Mouse (Mus musculus): Measurements from ENCODE around the gene Rgs3.
A peak's percentile ranks its signal among the peaks of the same experiment; 100 is the strongest.
"Not testable (repeated sequence)": the region's sequence is repeated elsewhere in the genome, so short reads cannot be mapped to it uniquely, and the experiment has no call there.

Gene Rgs3

DNA sequence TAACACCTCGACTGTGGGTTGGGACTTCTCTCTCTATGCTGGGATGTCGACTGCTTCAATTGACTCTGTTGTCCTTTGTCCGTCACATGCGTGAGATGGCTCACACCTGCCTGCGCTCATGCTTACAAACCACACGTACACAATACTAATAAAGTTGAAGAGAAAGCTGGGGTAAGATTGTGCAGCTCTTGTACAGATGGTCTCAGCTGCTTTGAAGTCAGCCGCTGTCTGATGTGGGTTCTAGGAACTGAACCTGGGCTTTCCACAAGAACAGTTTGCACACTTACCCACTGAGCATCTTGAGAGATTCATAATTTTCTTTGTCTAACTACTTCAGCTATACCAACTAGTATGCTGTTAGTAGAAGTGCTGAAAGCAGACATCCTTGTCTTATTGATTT is 7.7 kb upstream of the Rgs3 start:
- DNase-seq (ENCODE audit: extremely low spot score) = no peak

DNA sequence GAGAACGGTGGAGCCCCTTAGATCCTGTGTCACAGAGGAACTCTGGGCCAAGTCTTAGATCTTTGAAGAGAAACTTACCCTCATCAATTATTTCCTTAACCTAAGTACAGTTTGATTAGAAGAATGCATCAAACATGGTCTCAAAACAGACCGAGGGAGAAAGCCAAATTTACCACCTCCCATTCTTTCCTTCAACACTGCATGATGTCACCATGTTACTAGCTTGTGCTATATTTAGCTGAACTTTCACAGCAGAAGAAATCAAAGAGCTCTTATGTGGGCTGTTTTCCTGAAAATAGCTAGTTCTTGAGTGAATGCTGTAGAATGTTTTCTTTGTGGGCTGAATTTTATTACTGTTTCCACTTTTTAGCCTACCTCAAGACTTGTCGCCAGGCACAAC is 2.2 kb upstream of the Rgs3 start:
- DNase-seq (ENCODE audit: extremely low spot score) = no peak

DNA sequence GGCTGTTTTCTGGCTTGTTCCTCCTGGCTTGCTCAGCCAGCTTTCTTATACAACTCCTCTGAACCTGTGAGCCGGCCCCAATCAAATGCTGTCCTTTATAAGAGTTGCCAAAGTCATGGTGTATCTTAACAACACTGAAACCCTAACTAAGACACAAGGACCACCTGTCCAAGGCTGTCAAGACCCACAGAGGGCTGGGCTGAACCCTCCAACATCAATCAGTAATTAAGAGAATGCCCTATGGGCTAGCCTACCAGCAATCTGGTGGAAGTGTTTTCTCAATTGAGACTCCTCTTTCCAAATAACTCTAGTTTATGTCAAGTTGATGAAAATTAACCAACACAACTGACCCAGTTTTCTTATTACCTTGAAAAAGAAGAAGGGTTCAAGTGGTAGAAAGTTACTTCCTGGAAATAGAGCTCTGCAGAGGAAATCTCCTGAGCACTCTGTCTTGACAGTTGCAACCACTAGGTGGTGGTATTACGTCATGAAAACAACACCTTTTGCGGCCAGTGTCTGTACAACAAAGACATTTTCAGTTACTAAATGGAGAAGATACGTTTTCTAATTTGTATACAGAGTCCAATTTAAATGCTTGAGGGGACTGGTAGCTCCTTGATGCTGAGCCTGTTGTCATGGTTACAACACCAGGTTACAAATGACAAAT is 1.4 kb downstream of the Rgs3 start:
- DNase-seq (ENCODE audit: extremely low spot score) = peak; percentile 74

DNA sequence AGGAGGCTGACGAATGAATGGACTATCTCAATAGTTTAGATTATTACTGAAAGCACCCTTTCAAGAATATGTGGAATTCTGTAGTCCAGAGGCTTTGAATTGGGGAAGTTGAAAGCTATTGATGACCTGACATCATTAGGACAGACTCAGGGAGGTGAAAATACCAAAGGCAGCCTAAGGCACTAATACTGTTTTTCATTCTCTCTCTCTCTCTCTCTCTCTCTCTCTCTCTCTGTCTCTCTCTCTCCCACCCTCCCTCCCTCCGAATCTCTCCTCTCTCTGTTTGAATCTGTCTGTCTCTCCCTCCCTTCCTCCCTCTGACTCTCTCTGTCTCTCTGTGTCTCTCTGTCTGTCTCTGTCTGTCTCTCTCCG is 2.0 kb downstream of the Rgs3 start:
- DNase-seq (ENCODE audit: extremely low spot score) = no peak

DNA sequence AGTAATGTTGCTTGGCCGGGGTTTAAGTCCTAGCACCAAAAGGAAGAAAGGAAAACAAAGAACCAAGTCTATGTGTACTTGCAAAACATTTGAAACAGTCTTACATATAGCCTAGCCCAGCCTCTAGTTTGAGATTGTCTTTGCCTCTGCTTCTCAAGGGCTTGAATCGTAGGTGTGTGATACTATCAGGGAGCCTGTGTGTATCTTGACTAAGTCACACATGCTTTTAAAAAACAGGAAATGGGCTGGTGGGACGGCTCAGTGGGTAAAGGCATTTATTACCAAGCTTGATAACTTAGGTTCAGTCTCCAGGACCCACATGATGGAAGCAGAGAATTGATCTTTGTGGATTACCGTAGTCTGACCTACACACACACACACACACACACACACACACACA is 2.4 kb downstream of the Rgs3 start:
- DNase-seq (ENCODE audit: extremely low spot score) = no peak

DNA sequence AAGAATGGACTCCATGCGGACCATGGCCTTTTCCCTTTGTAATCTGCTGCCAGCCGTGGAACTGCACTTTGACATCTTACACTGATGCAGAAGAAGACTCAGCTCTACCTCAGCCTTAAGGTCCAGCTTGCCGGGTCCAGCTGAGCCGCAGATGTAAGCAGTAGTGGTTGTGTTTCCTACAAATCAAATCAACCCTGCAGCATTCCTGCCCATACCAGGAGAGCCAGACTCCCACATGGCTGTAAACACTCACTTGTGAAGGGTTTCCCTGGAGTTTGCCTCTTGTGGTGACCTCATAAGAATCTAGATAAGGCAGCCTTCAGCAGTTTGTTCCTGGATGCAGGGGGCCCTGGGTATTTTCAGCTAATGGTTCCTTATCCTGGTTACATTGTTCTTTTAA is 6.9 kb downstream of the Rgs3 start:
- DNase-seq (ENCODE audit: extremely low spot score) = no peak

DNA sequence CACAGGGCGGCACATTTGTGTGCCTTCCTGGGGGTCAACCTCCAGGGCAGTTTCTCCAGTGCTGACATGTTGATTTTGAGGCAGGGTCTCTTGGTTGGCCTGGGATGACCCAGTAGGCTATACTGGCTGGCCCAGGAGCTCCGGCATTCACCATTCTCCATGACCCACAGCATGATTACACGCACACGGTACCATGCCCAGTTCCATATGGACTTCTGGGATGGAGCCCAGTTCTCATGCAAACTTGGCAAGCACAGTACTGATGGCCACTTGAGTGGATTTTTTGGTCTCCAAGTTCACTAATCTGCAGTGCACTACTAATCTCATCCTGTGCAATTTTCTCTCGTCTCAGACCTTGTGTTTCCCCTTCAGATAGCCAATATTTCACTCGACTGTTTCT is 8.0 kb downstream of the Rgs3 start:
- no peak for DNase-seq (ENCODE audit: extremely low spot score)

DNA sequence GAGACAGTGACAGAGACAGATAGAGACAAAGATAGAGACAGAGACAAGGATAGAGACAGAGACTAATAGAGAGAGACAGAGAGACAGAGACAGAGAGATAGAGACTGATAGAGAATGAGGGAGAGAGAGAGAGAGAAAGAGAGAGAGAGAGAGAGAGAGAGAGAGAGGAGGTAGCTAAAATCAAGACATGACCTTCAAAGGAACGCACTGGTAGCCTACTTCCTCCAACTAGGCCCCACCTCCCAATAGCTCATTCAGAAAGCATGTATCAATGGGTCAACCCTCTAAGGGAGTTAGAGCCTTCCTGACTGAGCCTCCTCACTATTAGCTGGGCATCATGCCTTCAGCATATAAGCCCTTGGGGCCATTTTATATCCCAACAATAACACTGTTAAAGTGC is 8.7 kb downstream of the Rgs3 start:
- DNase-seq (ENCODE audit: extremely low spot score) = no peak

DNA sequence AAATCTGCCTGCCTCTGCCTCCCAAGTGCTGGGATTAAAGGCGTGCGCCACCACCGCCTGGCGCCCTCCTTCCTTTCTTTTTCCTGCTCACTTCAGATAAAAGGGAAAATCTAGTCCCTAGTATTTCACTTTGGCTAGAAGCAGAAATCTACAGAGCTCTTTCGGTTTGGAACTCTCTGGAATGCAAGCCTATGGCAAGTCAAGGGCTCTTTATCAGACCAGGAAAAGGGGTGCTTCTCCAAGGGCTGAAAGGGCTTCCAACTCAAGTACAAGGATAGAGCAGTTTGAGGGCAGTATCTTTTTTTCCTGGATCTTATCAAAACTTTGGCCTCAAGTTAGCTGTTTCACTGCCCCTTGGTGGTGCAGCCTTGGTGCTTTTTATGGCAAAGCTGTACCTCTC is 10.0 kb downstream of the Rgs3 start:
- no peak for DNase-seq (ENCODE audit: extremely low spot score)

DNA sequence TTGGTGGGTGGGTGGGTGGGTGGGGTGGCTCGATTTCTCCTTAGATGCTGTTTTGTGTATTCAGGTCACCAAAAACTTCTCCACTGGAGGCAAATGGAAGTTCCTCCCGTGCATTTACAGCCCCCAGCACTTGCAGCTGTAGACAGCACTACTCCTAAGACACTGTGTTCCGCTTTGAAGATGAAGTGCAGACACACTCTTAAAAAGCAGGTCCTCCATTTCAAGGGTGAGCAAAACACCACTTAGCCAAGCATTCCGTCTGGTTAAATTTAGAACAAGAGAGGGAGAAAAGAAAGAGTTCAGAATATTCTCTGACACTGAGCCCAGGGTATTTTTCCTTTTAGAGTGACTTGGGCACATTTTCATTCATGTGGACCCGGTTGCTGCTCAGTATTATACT is 10.4 kb downstream of the Rgs3 start:
- DNase-seq (ENCODE audit: extremely low spot score) = no peak

DNA sequence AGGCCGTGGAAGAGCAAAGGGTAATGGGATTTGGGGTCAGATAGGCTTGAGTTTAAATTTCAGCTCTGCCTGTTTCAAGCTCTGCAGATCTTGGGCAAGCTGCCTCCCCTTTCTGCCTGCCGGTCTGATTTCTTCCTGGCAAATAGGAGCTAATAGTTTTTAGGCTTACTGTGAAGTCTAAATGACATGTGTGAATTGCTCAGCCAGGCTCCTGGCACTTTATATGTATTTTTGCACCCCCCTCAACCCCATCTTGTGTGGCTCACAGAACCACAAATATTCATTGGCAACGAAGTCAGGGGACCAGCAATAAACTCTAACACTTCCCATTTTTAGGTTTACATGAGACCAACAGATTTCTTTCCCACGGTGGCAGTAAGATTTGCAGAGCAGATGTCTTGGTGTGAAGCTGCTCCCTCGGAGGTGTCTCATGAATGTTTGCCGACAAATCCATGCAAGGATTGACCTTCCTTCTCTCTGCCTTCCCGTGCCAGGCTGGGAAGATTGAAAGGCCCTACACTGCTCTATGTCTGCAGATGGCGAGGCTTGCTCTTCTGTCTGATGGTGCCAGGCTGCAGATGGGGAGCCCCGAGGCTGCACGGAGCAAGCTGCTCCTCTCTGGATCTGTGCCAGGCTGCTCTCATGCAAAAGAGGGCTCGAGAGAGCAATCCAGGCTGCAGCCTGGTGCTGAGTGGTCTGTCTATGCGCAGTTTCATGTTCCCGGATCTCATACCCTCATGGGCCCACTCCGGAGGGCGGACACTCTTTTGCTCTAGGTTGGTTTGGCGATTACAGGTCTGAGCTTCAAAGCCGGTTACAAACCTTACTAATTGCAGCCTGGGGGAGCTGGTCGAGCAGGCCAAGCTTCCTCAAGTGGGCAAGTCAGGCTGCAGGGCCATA is 23.0 kb downstream of the Rgs3 start:
- DNase-seq (ENCODE audit: extremely low spot score) = peak; percentile 19

DNA sequence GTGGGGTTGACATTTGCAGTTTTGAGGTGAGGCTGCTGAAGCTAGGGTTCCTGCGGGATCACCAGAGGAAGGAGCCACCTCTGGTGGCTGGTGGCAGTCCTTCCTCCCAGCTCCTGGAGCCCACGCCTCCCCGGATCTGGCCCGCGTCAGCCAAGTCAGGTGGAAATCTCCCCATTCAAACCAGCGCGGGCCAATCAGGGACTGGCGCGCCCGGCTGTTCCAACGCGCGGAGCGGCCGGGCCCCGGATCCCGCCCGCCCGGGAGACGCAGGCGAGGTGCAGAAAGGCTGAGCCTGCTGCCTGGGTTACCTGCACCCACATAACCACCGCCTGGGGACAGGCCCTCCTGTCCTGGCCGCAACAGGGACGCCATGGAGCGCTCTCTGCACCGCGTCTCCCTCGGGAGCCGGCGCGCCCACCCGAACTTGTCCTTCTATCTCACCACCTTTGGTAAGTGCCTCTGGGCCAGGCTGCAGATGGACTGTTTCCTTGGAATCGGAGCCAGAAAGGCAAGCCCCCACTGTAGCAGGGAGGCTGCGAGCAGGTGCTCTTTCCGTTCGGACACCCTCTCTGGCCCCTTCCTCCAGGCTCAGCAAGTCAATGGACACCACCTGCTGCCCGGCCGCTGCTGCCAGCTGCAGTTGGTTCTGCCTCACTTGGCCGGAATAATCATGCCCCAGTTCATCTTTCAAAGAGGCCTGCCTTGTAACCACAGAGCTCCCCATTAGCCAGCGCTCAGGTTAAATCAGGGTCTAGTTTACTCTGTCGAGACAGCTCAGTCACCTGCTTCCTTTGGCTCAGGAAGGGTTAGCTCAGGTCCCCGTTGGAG is 23.8 kb downstream of the Rgs3 start:
- DNase-seq (ENCODE audit: extremely low spot score) = peak; percentile 62

DNA sequence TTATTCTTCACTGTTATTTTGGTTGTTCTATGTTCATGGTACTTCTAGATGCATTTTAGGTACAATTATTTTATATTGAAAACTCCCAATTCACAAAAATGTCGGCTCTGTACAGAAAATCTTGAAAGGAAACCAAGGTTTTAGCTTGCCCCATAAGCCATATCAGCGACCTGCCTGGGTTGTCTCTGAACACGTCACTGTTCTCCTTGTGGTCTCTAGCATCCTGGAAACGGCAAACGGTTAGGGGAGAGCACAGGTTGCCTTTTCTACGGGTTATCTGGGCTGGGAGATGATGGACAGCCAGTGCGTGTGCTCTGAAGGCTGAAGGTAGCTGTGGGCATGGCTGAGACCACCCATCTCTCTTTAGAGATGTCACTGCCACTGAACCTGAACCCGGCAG is 27.4 kb downstream of the Rgs3 start:
- DNase-seq (ENCODE audit: extremely low spot score) = no peak

DNA sequence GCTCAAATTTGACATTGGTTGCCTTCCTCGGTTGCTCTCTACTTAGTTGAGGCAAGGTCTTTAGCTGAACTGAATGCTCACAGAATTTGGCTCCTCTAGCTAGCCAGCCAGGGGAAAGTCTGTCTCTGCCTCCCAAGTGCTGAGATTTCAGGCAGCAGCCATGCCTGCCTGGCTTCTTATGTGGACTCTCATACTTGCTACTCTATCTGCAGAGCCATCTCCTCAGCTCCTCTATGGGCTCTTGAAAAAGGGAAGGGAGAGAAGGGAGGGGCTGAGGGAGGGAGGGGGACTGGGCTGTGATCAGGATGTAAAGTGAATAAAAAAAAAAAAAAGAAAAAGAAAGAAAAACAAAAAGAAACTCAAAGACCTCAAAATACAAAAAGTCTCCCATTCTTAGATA is 31.2 kb downstream of the Rgs3 start:
- DNase-seq (ENCODE audit: extremely low spot score) = no peak

DNA sequence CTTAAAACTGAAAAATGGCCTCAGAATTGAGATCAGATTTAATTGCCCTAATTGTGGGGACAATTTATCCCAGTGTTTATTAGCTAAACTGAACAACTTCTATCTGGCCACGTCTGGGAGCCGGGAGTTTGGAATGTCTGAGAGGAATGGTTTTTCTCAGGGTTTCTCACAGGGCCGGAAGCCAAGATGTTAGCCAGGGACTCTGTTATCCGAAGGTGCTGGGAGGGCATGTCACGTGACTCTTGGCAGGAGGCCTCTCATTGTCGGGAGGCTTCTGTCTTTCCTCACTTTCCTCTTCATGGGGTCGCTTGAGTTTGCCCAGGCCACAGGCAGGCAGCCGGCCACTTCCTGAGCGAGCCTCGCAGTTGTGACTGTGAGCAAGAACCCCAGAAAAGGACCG is 31.7 kb downstream of the Rgs3 start:
- peak; percentile 56 for DNase-seq (ENCODE audit: extremely low spot score)

DNA sequence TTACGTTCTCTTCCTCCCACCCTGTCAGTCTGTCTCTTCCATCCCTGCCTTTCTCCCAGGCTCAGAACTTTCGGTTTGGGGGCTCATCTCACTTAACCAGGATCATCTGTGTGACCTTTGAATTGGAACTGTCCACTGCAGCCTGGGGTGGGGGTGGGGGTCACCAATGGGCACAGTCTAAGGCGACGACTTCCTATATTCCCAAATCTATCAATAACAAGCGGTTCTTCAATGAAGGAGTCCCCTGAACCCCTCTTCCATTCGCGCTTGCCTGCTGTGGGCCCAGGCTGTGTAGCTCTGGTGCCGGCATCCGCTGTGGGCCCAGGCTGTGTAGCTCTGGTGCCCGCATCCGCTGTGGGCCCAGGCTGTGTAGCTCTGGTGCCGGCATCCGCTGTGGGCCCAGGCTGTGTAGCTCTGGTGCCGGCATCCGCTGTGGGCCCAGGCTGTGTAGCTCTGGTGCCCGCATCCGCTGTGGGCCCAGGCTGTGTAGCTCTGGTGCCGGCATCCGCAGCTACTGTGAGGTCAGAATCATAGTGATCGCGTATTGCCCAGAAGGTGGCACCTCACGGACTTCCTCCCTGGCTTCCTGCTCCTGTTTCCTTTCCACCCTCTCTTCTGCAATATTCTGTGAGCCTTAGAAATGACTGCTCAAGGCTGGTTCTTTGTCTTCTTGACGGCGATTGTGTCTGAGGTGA is 34.0 kb downstream of the Rgs3 start:
- not testable (repeated sequence) for DNase-seq (ENCODE audit: extremely low spot score)

DNA sequence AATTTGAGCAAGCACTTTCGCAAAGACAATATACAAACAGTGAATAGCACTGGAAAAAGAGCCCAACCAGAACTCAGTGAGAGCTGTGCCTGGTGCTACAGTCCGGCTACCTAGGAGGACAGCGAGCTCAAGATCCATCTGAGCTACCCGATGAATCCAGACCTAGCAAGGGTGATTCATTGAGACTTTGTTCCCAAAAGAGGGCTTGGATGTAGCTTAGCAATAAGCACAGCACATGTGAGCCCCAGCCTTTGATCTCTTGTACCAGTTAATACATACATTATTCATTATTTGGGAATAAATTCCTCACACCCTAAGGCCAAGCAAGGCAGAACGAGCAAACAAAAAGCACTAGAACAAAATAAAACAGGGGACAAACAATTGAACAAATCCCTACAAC is 34.8 kb downstream of the Rgs3 start:
- no peak for DNase-seq (ENCODE audit: extremely low spot score)

DNA sequence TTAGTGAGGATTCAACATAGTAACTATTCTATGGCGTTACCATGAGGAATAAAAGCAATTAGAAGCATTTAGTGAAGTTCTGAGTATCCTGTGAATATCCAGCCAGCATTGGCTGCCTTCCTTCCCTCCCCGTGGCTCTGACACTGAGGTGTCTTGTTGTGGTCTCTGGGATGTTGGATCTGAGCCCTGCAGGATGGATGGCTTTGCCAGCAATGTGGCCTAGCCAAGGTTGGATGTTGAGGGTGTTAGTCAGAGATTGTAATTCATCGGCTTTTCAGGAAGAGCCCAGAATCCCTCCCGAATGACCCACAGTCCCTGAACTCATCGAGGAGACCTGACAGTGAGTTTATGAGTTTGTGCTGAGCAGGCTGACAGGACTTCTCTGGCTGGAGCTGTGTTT is 36.4 kb downstream of the Rgs3 start:
- no peak for DNase-seq (ENCODE audit: extremely low spot score)

DNA sequence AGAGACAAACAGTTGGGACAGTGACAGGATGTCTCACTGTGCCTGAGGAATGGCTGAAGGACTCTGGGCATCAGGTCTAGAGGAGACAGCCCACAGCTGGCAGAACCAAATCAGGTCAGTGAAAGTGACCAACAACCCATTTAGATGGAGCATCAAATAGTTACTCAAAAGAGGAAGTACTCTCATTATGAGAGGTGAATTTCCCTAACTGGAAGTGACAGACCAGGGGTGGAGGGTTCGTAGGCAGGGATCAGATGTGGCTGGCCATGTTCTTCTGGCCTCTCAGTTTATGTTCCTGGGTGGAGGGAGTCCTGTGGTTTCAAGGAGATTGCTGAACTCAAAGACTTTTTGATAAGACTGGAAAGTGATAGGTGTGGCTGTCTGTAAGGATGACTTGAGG is 40.9 kb downstream of the Rgs3 start:
- no peak for DNase-seq (ENCODE audit: extremely low spot score)

DNA sequence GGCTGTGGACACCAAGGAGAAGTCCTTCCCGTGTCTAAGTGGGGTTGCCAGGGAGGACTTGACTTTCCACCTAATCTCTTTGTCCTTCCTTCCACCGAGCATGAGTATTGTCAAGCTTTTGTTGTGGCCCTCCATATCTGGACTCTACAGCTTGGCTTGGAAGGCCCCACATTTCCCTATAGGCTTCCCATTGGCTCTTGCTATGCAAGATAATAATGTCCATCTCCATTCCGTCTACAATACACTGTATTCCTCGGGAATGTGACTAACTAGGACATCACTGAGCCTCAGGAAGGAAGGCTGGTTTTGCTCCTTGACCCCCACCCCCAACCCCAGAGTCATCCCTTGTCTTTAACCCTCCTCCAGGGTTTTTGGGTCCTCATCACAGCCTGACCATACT is 44.0 kb downstream of the Rgs3 start:
- no peak for DNase-seq (ENCODE audit: extremely low spot score)

DNA sequence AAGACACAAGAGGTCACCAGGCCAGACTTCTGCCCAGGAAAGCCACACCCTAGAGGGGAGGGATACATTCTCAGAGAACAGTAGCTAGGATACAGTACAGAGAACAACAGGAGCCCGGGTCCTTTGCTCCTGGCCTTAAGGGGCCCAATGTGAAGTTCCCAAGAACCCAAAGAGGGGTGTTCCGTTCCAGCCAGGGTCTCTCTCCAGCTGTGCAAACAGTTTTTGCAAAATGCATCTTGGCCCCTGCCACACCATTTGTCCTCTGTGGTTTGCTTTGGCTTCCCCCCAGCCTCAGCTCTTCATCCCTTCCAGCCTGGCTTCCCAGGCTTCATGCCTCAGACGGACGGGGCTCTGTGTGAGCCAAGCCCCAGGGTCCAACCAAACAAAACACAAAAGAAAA is 44.4 kb downstream of the Rgs3 start:
- no peak for DNase-seq (ENCODE audit: extremely low spot score)
